ENCODE assay signal across 25 mouse cellular contexts in genomic region chr7:3206520-3206919, GRCm38 (mm10). TPM values are rescaled to one million over a fixed set of nuclear protein-coding genes. Genes with fewer than 3 reads are reported as not detected.
"Had no signal": no experiment of that assay in that cellular context is flagged by ENCODE, and none has a peak within 500 bp of the region (broad histone marks: within the 10 kb centered on the region; RNA-seq: fewer than 3 reads in every experiment).

No protein-coding gene starts in this region.

- H3K27me3 ChIP-seq: megakaryocyte, embryonic 14.5 days; midbrain, embryonic 13.5 days; midbrain, embryonic 15.5 days; neural tube, embryonic 12.5 days had no signal

- H3K36me3 ChIP-seq: midbrain, embryonic 13.5 days; midbrain, embryonic 15.5 days; neural tube, embryonic 12.5 days had no signal

- H3K9me3 ChIP-seq: megakaryocyte, embryonic 14.5 days; midbrain, embryonic 13.5 days; midbrain, embryonic 15.5 days; neural tube, embryonic 12.5 days had no signal

- H3K27ac ChIP-seq: midbrain, embryonic 13.5 days; midbrain, embryonic 15.5 days; neural tube, embryonic 12.5 days had no signal

- H3K9ac ChIP-seq: lung, embryonic 14.5 days; midbrain, embryonic 13.5 days; midbrain, embryonic 15.5 days; neural tube, embryonic 12.5 days had no signal

- H3K4me1 ChIP-seq: midbrain, embryonic 13.5 days; midbrain, embryonic 15.5 days; neural tube, embryonic 12.5 days had no signal

- H3K4me3 ChIP-seq: megakaryocyte, embryonic 14.5 days; midbrain, embryonic 13.5 days; midbrain, embryonic 15.5 days; neural tube, embryonic 12.5 days had no signal

- DNase-seq: lung, adult 18-20 months; lung, embryonic 14.5 days; lung, postnatal 10 days; lung, postnatal 4 days; right cerebral cortex, adult 18-20 months; right cerebral cortex, postnatal 25 days; right cerebral cortex, postnatal 4 days; spleen, adult 18-20 months; thymus, adult 18-20 months; thymus, postnatal 25 days; thymus, postnatal 4 days had no signal

RNA-seq across cellular contexts. Expression of gene AU018091, which starts 37.5 kb away (rescaled TPM):
- total RNA-seq: midbrain, postnatal 0 days; monocyte, adult 5-6 weeks had no signal
- polyA plus RNA-seq: liver, embryonic 16.5 days; lung, embryonic 14.5 days; lung, embryonic 16.5 days; midbrain, embryonic 13.5 days; midbrain, embryonic 15.5 days; midbrain, postnatal 0 days; neural tube, embryonic 14.5 days; small intestine, adult 2 months; thymus, postnatal 0 days had no signal

RNA-seq across cellular contexts. Expression of gene Nlrp12, which starts 43.0 kb away (rescaled TPM):
- polyA plus RNA-seq: lung, embryonic 14.5 days; midbrain, embryonic 11.5 days; midbrain, embryonic 13.5 days; neural tube, embryonic 12.5 days; neural tube, embryonic 14.5 days; stomach, embryonic 14.5 days; thymus, postnatal 0 days; urinary bladder, adult 2 months had no signal
